Mouse (Mus musculus) heart, embryonic 11.5 days (tissue): Measurements from ENCODE around the gene Cdhr1. TPM values are rescaled to one million over a fixed set of nuclear protein-coding genes. Genes with fewer than 3 reads are reported as not detected.
A peak's percentile ranks its signal among the peaks of the same experiment; 100 is the strongest.
"Not testable (repeated sequence)": the region's sequence is repeated elsewhere in the genome, so short reads cannot be mapped to it uniquely, and the experiment has no call there.

ENCODE experiments used
- ATAC-seq: fragments of 200-750 bp; cut with Nextera tagmentation; replicated peaks from 2 replicates; pipeline ENCODE4 v1.8.0; 2017; ENCODE audit warnings: moderate library complexity; ENCODE audit not compliant: insufficient number of reproducible peaks, low FRiP score, low TSS enrichment
- H3K27ac ChIP-seq: fragments of 300-500 bp; sonication (generic); 2 replicates; pipeline ENCODE4 v1.5.1; 2014; ENCODE audit warnings: mild to moderate bottlenecking, low read depth, low read length
- H3K27me3 ChIP-seq: fragments of 300-500 bp; sonication (generic); 2 replicates; pipeline ENCODE4 v1.6.1; 2014; ENCODE audit warnings: mild to moderate bottlenecking, low read length, mixed read lengths; ENCODE audit not compliant: control insufficient read depth, insufficient read depth
- H3K36me3 ChIP-seq: fragments of 300-500 bp; sonication (generic); 2 replicates; pipeline ENCODE4 v1.6.1; 2014; ENCODE audit warnings: mild to moderate bottlenecking, low read length, moderate library complexity, mixed read lengths; ENCODE audit not compliant: control insufficient read depth, insufficient read depth
- H3K4me1 ChIP-seq: fragments of 300-500 bp; sonication (generic); 2 replicates; pipeline ENCODE4 v1.6.1; 2014; ENCODE audit warnings: low read length; ENCODE audit not compliant: control insufficient read depth, insufficient read depth
- H3K4me2 ChIP-seq: fragments of 300-500 bp; sonication (generic); 2 replicates; pipeline ENCODE4 v1.6.1; 2014; ENCODE audit warnings: mild to moderate bottlenecking, moderate library complexity
- H3K4me3 ChIP-seq: fragments of 300-500 bp; sonication (generic); 2 replicates; pipeline ENCODE4 v1.5.1; 2014; ENCODE audit warnings: low read depth, low read length
- H3K9ac ChIP-seq: fragments of 300-500 bp; sonication (generic); 2 replicates; pipeline ENCODE4 v1.6.1; 2014; ENCODE audit warnings: mild to moderate bottlenecking, low read depth, low read length, moderate library complexity
- H3K9me3 ChIP-seq: fragments of 300-500 bp; sonication (generic); replicated peaks from 2 replicates; pipeline ENCODE4 v1.6.1; 2016; ENCODE audit warnings: low read length; ENCODE audit not compliant: control insufficient read depth
- WGBS: fragments of 180-500 bp; shearing (Covaris S2); extraction: QIAGEN DNeasy Blood & Tissue Kit; methylation state at CpG from one replicate; pipeline ENCODE4 v1.1.7; 2014; ENCODE audit not compliant: insufficient replicate concordance; 5-methylcytosine and 5-hydroxymethylcytosine counted together
- polyA plus RNA-seq: library from polyadenylated mRNA; unstranded; fragments of >200 nt; fragmentation: Nextera tagmentation; extraction: Ambion mirVana; gene quantifications from 2 replicates; pipeline ENCODE4 v1.2.1, GENCODE M21; 2014

The Cdhr1 gene
- 0.13 and 0.41 TPM in 2 replicates for polyA plus RNA-seq

- Histone ChIP-seq H3K9ac (0 out of 2 replicates have a peak within 1 kb of the TSS, but pooled peaks have one; percentile 22), H3K4me1 (no peaks in the 10 kb centered on the region), H3K27ac (no peak within 1 kb of the TSS), H3K36me3 (no peaks in the 10 kb centered on the region), H3K4me2 (peak within 1 kb of the TSS; percentile 74), H3K27me3 (peaks cover 45% of the 10 kb centered on the region), H3K9me3 (no peaks in the 10 kb centered on the region), H3K4me3 (peak within 1 kb of the TSS; percentile 40)
- no peak; the same call in 1 of the 2 replicates for ATAC-seq
- WGBS = under 1% methylated on average over 30 of the region's 30 CpGs
These were observed at the start of gene Cdhr1 for GRCm38 (mm10) chr14:37097956-37098530. Cdhr1 (minus strand) TSS chr14:37098347.

- H3K27me3 ChIP-seq = no peaks in the 10 kb centered on the region
- H3K4me2 ChIP-seq = no peak overlapping the region
- H3K27ac ChIP-seq = no peak overlapping the region
- WGBS = 71% methylated on average over 8 of the region's 8 CpGs
- no peaks in the 10 kb centered on the region for H3K36me3 ChIP-seq
- no peak overlapping the region for H3K9ac ChIP-seq
- H3K9me3 ChIP-seq = no peaks in the 10 kb centered on the region
- H3K4me1 ChIP-seq = 0 out of 2 replicates have a peak, but pooled peaks cover under 1% of the 10 kb centered on the region
- H3K4me3 ChIP-seq = no peak overlapping the region
- ATAC-seq = no peak
These were observed 41.0 kb upstream of the Cdhr1 start for GRCm38 (mm10) chr14:37139051-37139710.

- not testable (repeated sequence) for H3K36me3 ChIP-seq, H3K4me3 ChIP-seq, ATAC-seq, H3K4me1 ChIP-seq, H3K27ac ChIP-seq, H3K27me3 ChIP-seq, H3K4me2 ChIP-seq, H3K9ac ChIP-seq, H3K9me3 ChIP-seq
- WGBS = 68% methylated on average over 2 of the region's 3 CpGs
These were observed 39.4 kb upstream of the Cdhr1 start for GRCm38 (mm10) chr14:37137596-37137995.

GRCm38 (mm10) chr14:37136110-37136509, 38.0 kb upstream of the Cdhr1 start:
- 79% methylated on average over 4 of the region's 4 CpGs for WGBS
- Histone ChIP-seq H3K27ac (no peak overlapping the region), H3K9me3 (no peaks in the 10 kb centered on the region), H3K36me3 (peaks cover 4% of the 10 kb centered on the region; the same call in 1 of the 2 replicates), H3K4me2 (no peak overlapping the region), H3K4me3 (no peak overlapping the region), H3K9ac (no peak overlapping the region), H3K4me1 (0 out of 2 replicates have a peak, but pooled peaks cover 3% of the 10 kb centered on the region), H3K27me3 (no peaks in the 10 kb centered on the region)
- ATAC-seq = no peak

GRCm38 (mm10) chr14:37135671-37136070, 37.5 kb upstream of the Cdhr1 start:
- Histone ChIP-seq H3K9ac (peak overlapping the region; percentile 73), H3K4me2 (peak overlapping the region; percentile 77), H3K36me3 (peaks cover 4% of the 10 kb centered on the region; the same call in 1 of the 2 replicates), H3K9me3 (no peaks in the 10 kb centered on the region), H3K27ac (no peak overlapping the region), H3K4me1 (0 out of 2 replicates have a peak, but pooled peaks cover 3% of the 10 kb centered on the region), H3K4me3 (peak overlapping the region; percentile 92), H3K27me3 (no peaks in the 10 kb centered on the region)
- 2% methylated on average over 10 of the region's 10 CpGs for WGBS
- ATAC-seq = no peak

- peak; percentile 99 for ATAC-seq
- Histone ChIP-seq H3K27ac (peak within 1 kb of the TSS; percentile 93), H3K9ac (peak within 1 kb of the TSS; percentile 96), H3K27me3 (no peaks in the 10 kb centered on the region), H3K4me1 (0 out of 2 replicates have a peak, but pooled peaks cover 3% of the 10 kb centered on the region), H3K36me3 (peaks cover 4% of the 10 kb centered on the region; the same call in 1 of the 2 replicates), H3K4me3 (peak within 1 kb of the TSS; percentile 92), H3K9me3 (no peaks in the 10 kb centered on the region), H3K4me2 (peak within 1 kb of the TSS; percentile 77)
- under 1% methylated on average over 38 of the region's 38 CpGs for WGBS
These were observed 37.0 kb upstream of the Cdhr1 start, which contains the start of gene Ghitm for GRCm38 (mm10) chr14:37135127-37135593. Ghitm (minus strand) TSS chr14:37135272.

- ATAC-seq = peak; percentile 80
- H3K27me3 ChIP-seq = no peaks in the 10 kb centered on the region
- peak overlapping the region; percentile 92 for H3K4me3 ChIP-seq
- 0 out of 2 replicates have a peak, but pooled peaks cover 3% of the 10 kb centered on the region for H3K4me1 ChIP-seq
- peaks cover 4% of the 10 kb centered on the region; the same call in 1 of the 2 replicates for H3K36me3 ChIP-seq
- H3K4me2 ChIP-seq = peak overlapping the region; percentile 71
- WGBS = 2% methylated on average over 40 of the region's 40 CpGs
- H3K9ac ChIP-seq = peak overlapping the region; percentile 96
- H3K9me3 ChIP-seq = no peaks in the 10 kb centered on the region
- H3K27ac ChIP-seq = peak overlapping the region; percentile 93
These were observed 36.4 kb upstream of the Cdhr1 start for GRCm38 (mm10) chr14:37134304-37135126.

- Histone ChIP-seq H3K36me3 (peaks cover 20% of the 10 kb centered on the region; the same call in 1 of the 2 replicates), H3K27me3 (no peaks in the 10 kb centered on the region), H3K9me3 (no peaks in the 10 kb centered on the region), H3K27ac (no peak overlapping the region), H3K4me1 (no peaks in the 10 kb centered on the region), H3K9ac (no peak overlapping the region), H3K4me3 (no peak overlapping the region), H3K4me2 (no peak overlapping the region)
- WGBS = 49% methylated on average over 4 of the region's 4 CpGs
- no peak for ATAC-seq
These were observed 29.5 kb upstream of the Cdhr1 start for GRCm38 (mm10) chr14:37127652-37128051.
